Mouse (Mus musculus) cerebellum, postnatal 25 days (tissue): Measurements from ENCODE around the gene Nek7.

Source experiments
- DNase-seq, 2 experiments: peaks; one replicate each; pipeline ENCODE4 v3.0.0; 2021; ENCODE audit warnings: mixed read lengths in 2 of 2

Nek7 gene

DNA sequence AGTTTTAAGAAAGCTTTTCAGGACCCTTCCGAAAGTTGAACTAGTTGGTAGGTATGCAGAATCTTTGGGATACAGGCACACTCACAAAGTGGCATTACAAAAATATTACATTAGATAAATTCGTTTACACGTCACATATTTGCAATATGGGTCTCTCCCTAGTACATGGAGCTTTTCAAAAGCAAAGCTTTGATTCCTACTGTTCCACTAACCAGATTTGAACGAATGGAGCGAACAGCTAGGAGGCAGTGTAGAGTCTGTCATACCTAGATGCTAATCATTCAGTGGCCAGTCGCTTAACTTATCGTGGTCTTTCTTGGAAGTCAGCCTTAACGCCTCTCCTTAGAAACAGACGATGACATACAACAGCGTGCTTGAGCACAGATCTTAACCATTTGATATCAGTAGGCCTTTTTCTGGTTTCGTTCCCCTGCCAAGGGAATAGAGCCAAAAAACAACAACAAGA lies at the start of gene Nek7:
Nek7 (minus strand) TSS at position 146 of the 466 bp plus-strand sequence.
- DNase-seq, result peak in 1 of 2 experiments; percentile 19

DNA sequence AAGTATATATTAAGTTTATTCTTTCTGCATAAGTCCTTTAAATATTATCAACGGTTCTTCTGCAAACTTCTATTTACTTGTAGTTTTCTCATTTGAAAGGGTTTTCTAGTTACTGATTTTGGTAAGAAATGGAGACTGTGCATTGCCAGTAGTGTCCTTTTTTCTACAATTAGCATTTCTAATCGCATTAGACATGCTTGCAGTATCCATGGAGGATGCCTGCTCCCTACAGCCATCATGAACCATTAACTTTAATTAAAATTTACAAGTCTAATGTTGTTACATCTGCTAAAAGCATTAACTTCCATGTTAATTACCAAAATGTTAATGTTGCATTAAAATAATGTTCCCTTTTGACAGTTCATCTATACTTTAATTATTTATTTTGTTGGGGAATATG lies 42.4 kb upstream of the Nek7 start:
- no peak for DNase-seq

DNA sequence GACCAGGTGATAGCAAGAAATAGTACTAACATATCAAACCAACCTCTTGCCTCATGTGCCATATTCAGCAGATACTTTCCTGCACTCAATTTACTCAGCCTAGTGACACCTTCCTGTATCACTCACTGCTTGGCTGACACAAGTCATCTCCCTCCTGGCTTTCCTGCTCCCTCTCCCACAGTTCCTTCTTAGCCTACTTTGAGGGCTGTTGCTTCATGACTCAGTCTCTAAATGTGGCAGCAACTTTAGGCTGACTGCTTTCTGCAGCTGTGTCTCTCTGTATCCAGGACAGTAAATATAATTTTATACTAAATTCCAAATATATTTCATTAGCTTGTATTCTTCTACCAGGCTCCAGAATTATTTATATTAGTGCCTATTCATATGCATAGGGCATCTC lies 34.3 kb upstream of the Nek7 start:
- DNase-seq, result no peak

DNA sequence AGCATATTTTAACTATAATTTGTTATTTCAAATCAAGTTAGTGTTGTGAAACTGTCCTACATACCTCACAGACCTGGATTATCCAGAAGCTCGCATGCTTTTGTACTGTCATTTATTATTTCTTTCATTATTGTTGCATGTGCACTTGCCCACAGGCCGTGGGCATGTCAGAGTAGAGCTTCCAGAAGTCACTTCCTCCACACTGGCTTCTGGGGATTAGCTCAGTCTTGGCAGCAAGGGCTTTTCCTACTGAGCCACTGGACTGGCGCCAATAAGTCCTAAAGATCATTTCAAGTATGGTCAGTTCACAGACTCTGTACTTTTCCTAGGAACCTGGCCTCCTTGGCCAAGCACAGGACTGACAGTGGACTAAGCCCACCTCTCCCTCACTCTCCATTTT lies 25.1 kb upstream of the Nek7 start:
- DNase-seq, result peak; percentile 46 to 68

DNA sequence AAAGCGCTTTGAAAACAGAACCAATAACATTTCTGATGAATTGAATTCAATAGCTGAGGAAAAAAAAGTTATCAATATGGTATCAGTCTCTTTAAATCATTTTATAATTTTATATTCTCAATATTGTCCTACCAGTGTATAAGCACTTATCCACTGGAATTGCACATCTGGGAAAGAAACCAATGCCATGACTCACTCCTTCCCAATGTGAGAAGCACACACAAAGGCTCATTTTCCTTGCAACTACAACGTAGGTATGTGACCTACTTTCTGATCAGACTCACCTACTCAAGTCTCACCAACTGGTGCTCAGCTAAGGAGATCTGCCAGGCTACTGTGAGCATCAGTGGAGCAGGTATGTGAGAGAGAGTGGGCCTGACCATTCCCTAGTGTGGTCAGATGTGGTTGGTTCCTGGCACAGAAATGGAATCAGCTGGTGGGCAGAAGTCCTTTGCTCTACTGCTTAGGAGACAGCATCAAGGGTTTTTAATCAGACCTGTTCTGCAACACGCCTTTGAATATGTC lies 23.4 kb upstream of the Nek7 start:
- DNase-seq, result no peak

DNA sequence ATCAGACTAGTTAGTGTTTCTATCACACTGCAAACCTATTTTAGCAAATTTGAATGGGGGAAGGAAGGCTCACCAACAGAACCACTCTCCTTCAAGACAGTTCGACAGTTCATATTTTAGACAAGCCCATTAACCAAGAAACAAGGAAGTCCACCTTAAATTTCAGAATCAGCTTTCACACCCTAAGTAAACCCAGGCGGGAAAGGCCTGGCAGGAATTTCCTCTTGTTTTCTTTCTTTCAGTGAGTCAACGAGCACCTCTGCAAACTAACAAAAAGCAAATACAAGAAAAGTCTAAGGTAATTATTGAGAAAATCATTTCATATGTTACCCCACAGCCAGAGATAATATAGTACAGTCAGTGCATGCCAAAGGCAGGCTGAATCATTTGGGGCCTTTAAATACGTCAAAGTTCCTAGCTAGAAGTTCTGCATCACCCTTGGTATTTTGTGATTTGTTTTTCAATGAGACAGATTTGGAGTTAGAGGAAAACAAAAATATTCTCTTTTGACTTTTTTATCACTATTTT lies 21.1 kb upstream of the Nek7 start:
- no peak for DNase-seq

DNA sequence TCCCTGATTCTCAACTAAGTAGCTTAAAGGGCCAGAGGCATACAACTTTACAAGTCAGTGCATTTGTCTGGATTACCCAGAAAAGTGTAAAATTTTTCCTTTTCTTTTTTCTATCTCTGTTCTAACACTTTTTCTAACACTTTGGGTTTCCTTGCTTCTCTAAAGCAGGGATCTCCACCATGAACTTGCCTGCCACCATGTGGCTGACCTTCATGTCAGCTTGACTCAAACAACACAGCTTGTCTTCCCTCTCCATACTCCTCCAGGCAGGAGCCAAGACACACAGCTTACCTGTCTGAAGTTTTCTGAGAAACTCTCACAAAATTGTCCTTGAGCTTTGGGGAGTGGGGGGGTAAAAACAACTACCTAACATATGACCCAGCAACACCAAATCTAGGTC lies 17.9 kb upstream of the Nek7 start:
- DNase-seq, result no peak

DNA sequence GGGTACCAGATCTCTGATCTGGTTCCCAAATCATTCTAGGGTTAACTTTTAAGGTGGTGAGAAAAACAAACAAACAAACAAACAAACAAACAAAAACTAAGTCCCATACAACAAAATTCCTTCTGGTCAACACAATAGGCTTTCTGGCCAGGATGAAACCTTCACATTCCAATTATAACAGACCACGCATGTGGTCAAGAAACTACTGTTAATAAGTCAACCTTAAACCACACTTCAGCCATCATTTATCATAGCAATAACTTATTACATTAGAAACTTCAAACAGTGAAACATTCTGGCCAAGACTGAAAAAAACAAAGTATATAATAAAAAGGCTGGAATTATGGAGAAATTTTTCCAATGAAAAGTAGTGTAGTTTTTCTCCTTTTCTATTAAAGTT lies 14.6 kb upstream of the Nek7 start:
- DNase-seq, result no peak

DNA sequence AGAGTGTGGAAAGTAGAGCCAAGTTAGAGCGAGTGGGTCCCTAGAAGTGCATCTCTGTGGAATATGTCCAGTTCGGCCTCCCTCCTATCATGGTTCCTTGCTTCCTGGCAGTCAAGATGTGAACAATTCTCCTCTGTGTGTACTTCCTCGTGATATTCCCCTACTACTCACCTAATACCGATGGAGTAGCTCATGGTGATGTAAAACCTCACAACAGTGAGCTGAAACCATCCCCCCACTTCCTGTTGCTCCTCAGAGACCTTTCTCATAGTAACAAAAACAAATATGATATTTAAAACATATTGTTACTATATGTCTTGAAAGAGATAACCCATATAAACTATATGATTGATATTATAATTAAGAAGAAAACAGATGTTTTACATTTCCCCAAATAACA lies 9.0 kb upstream of the Nek7 start:
- no peak for DNase-seq

DNA sequence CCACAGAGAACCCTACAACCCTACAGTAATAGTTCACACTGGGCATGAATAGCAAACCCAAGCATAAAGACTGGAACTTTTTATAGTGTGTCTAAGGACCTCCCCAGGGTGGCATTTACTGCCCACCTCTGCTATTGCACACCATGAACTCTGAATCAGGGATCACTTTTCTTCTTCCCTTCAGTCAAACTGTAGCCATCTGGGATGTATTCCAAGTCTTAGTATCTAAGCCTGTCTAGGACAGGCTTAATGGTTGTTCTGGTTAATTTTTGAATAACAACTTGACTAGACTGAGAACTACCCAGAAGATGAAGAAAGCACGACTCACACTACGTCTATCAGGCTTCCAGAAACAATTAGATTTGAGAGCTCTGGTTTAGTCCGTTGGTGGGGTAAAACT lies 8.5 kb upstream of the Nek7 start:
- no peak for DNase-seq

DNA sequence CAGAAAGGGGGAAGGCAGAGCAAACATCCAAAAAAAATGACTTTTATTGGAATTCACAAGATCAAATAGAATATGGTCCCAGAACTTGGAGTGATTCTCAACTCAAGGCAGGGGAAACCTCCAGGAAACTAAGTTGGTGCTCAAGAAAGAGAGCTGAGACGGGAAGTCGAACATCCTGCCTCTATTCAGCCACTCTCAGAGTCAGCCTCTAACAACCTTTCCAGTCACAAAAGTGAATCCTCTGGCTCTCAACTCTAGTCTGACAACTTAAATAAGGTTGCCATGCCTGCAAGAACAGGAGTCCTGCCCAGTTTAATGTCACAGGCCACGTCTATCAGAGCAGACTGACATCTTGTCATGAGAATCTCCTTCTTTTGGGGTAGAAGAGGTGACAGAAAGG lies 7.9 kb upstream of the Nek7 start:
- no peak for DNase-seq

DNA sequence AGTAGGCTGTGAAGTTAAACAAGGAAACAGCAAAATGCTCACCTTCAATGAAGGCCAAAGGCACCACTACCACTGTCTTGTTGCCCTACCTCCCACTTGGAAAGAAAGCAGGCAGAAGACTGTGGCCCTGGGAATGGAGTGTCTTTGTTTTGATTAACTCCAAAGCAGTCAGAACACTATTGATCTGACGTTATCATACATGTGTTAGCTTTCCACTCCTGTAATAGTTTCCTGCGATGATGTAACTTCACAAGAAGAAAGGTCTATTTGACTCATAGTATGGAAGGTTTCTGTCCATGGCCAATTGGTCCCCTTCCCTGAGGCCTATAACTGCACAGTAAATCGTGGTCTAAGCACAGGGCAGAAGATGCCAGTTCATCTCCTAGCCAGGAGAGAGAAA lies 6.3 kb upstream of the Nek7 start:
- DNase-seq, result no peak

DNA sequence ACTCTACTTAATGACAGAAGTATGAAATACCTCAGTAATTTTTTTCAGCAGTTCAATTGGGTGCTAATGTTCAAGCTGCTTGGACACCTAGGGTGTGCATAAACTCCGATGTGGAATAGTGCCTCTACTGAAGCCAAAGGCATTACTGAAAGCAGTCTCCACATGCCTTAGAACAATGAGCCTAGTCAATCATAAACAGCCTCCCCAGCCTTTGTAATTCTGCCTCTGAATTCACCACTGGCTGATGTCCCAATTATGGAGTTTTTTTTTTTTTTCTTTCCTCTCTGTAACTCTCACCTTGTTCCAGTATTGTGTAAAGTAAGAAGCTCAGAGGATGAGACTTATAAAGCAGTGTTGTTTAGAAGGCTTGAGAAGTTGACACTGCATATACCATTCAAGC lies 3.9 kb upstream of the Nek7 start:
- DNase-seq, result no peak

DNA sequence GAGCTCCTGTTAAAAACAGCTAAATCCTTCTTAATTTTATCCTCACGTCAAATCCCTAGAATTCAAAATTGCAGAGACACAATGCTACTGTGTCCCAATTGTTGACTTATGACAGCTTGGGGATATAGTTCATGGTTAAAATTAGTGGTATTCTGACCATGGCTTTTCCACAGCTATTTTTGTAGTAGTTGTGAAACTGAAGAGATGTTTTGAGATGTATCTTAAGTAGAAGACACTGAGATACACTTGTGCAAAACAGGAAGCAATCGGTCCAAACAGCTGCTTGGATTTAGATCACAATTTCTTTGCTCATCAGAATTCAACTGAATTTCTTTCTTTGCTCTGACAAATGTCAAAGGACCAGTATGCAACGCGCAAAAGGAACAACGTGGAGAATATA lies 2.9 kb upstream of the Nek7 start:
- DNase-seq, result no peak

DNA sequence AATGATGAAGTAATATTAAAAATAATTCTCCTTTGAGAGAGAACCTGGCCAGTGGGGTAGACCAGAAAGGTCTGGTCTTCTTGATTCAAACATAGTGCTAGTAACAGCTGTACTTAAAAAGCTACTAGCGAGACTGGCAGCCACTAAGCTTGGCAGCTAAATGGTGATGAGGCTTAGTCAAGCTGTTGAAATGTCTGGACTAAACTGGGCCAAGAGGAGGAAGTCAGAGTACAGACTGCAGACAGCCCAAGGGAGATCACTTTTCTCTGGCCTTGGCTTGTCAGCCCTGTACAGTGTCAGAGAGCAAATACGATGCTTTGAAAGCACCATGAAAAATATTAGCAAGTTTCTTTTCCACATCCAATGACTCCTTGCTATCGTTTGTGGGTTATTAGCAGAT lies 2.5 kb upstream of the Nek7 start:
- no peak for DNase-seq

DNA sequence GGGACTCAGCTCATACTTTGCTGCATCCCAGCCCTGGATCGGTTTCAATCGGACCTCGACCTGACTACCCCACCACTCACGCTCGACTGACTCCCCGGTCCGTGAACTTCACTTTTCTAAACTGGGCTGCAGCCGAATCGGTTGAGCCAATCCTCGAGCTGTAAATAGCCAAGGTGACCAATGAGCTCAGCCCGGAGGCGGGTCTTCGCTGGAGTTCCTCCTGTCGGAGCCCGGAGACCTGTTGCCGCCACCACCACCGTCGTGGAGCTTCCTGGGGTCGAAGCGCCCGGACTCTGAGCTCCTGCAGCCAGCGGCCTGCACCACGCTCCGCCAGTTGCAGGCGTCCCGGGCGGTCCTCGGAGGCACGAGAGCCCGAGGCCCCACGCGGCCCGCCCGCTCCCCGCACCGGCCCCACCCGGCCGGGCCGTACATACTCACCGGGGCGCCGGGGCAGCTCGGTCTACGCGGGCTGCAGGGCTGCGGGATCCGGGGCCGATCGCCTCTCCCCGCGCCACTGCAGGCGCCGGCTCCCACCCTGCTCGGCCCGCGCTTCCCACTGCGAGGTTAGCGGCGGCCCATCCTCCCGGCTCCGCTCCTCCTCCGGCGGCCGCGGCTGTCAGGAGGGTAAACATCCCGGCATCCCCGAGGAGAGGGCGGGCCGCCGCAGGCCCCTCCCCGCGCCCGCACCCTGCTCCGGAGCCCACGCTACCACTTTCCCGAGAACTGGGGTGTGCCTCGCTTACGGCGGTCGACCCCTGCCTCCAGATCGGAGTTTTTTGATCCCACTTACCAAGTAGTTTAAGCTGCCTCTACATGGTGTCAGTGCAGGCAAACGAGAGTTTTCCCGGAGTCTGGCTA lies 598 bp downstream of the Nek7 start:
- peak; percentile 96 to 98 for DNase-seq

DNA sequence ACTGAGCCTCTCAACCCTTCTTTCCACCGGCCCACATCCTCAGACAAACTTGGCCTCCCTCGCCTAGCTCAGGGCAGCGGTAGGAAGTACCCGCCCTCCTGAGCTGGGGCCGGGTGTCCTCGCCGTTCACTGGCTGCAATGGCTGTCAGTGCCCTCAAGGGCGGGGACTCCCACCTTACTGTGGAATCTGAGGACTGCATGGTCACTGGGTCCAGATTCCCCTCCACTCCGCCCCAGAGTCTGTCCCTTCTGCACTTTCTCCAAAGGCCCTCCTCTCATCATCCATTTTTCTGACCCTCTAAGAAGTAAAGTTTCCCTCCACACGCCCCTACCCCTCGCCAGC lies 2.0 kb downstream of the Nek7 start:
- peak; percentile 82 to 89 for DNase-seq

DNA sequence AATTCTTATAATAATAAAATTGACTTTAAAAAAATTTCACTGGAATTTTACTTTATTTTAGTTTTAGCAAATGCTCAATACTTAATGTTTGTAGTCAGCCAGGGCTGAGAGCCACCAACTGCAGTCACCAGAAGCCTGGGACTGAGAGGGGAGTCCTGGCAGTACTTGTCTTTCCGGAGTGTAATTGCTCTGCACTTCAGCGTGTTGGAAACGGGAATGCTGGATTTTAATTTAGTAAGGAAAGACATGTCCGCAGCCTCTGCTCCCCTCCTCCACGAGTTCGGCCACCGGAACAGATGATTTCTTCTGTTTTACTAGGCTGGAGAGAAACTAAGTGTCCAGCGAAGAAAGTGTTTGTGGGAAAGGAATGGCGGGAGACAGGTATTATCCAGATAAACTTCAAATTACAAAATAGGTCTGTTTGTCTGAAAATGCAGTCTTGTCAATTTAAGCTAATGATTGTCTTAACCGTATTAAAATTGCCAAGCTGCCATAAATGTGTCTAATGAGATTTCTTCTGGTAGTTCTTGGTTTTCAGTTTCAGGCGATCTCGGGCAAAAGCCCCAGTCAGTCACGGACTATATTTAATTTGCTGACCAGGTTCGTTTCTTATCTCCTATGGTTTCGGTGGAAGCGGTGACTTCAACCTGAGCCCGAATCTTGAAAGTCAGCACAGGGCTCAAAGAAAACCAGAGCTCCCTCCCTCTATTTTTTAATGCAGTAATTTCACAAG lies 2.5 kb downstream of the Nek7 start:
- DNase-seq, result peak in 1 of 2 experiments; percentile 17

DNA sequence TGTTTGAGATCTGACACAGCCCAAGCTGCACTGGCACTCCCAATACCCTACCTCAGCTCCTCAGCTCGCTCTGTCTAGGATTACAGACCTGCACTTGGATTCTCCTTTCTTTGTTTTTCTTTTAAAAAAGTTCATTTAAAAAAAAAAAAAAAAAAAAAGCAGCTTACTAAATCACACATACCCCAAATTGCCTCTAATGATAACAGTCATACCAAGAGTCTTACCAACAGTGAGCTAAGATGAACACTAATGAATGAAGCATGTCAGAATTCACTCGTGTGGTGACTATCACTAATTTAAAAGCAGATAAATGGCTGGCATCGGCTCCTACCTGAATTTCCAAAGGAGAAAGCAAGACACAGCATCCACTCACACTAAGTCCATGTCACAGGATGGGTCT lies 4.6 kb downstream of the Nek7 start:
- DNase-seq, result no peak

DNA sequence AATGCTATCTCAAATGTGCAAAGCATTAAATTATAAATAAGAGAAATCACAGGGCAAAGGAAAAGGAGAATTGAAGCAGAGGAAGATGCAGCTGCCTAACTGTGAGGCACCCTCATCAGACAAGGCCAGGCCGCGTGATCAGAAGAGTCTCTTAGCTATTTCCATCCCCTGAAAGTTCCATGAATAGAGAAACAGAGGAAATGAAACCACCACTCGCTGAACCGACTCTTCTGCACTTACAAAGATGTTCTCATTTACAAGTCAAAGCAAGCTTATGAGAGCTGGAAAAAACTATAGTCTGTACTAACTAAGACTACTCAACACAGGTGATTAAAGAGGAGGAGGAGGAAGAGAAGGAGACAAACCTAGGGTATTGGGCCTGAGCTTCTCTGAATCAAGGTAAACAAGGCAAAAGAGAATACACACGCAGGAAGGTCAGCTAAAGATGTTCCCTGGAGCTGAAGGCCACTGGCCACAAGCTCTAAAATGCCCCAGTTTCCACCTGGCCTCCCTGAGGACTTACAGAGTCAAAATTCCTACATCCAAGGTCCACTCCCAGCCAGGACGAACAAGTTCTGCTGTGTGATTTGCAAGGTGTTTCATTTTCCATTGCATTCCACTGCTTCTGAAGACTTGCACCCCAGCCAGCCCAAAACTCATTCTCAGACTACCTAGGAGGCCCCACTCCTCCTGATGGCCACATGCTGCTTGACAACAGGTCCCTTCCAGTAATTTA lies 5.2 kb downstream of the Nek7 start:
- DNase-seq, result no peak

DNA sequence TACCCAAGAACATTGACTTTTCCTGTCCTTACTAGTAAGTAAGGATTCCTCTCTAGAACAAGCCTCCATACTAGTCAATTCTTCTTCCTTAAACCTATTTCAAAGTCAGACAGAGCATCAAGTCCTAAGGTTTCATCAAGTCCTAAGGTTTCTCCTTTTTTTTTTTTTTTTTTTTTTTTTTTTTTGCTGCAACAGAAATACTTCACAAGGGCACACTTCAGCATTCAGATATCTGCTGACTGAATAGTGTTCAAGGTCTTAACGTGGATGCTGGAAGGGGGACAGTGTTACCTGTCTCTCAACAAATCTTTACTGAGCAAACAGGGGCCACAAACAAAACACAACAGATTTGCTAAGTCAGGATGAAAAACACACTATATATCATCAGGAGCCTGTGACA lies 7.8 kb downstream of the Nek7 start:
- DNase-seq, result no peak

DNA sequence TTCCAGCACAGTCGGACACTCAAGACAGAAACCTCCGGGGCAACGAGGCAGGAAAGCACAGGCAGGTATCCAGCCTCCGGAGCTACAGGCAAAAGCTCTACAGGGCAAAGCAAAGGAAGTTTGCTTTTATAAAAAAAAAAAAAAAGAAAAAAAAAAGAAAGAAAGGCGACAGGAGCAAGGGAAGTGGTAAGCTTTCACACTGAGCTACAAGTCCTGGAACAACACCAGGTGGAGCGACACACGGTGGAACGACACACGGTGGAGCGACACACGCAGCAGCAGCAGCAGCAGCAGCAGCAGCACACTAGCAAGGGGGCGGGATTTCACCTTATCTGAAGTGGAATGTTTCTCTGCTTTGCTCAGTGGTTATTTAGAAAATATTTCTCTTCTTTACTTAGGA lies 10.8 kb downstream of the Nek7 start:
- no peak for DNase-seq

DNA sequence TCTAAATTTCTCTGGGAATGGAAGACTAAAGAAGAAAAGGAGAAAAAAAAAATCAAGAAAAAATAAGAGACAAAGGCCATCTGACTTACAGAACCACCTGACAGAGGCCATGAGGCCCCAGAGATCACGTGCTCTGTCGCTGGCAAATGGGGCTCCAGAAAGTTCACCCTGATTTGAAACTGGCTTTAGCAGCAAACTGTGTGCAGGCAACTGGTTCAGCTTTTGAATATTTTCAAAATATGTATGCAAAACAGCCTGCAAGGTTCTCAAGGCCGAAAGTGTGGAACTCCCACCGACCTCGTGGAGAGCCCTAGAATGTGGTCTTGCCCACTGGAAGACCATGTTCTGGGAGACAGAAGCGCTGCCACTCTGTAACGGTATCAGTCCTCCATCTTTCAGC lies 11.6 kb downstream of the Nek7 start:
- DNase-seq, result no peak
